Mouse (Mus musculus): ENCODE data around the gene Bcl7a.

Bcl7a gene

DNA sequence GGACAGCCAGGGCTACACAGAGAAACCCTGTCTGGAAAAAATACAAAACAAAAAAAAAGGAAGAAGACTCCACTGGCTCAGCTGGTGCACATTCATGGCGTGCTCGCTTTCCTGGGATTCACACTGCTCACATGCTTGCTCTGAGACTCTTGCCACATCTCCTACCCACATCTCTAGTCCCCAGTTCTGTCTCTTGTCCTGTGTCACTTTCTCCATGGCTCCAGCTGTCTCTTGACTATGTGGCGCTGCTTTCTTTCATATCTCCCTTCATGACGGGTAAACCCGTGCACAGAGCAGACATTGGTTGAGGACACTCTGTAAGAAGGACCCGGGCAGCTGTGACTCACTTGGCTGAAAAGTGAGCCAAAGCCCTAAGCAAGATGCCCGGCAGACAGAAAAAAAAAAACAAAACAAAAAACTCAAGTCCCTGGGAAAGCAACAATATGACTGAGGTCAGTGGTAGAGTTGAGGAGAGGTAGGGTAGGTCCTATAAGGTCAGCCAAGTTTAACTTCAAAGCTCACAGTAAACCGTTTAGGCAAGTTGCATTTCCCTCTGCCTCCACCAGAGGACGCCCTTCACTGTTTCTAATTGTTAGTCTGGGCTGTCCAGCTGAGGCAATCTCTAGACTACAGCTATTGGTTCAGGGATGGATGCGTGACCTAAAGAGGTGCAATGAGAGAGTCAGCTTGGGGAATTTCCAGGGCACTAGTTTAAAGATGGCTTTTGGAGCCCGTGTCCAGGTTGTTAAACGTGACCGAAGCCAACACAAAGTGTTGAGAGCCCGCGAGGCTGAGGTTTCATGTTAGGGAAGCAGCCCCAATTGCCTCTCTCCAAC is 33.7 kb downstream of the Bcl7a start:
- peak; percentile 80 for DNase-seq (ENCODE audit: inconsistent ontology term)

DNA sequence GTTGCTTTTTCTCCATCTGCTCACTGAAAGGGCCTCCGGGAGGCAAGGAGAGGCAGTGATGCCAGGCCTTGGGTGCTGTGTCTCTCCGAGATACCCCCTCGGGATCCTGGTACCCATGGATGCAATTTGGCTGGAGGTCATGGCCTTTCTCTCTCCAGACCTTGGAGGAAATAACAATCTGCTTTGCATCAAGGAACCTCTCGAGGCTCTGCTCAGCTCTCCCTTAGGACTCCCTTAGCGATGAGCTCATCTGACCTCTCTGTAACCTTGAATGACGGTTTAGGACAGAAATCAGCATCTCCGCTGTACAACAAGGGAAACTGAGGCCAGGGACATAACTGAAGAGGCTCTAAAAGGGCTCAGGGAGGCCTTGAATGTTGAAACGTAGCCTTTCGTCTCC is 35.1 kb downstream of the Bcl7a start:
- DNase-seq (ENCODE audit: inconsistent ontology term), result no peak

GRCm38 (mm10) chr5:123379504-123379931 is 35.9 kb downstream of the Bcl7a start:
- no peak for DNase-seq (ENCODE audit: inconsistent ontology term)

DNA sequence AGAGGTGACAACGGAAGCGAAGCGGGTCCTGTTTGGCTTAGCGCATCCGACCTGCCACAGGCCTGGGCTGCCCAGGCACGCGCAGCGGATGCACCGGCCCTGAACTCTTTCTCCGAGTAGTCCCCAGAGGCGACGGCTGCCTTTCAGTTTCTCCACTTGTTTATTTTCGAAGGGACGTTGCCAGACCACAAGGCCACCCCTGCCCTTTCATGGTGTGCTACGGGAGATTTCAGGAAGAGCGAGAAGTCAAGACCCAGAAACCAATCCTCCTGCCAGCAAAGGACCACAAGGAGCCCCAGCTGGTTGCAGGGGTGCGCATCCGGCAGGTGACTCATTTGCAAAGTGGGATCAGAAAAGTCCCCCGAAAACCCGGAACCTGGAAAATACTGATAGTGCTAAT is 38.3 kb downstream of the Bcl7a start:
- DNase-seq (ENCODE audit: inconsistent ontology term), result peak; percentile 74

DNA sequence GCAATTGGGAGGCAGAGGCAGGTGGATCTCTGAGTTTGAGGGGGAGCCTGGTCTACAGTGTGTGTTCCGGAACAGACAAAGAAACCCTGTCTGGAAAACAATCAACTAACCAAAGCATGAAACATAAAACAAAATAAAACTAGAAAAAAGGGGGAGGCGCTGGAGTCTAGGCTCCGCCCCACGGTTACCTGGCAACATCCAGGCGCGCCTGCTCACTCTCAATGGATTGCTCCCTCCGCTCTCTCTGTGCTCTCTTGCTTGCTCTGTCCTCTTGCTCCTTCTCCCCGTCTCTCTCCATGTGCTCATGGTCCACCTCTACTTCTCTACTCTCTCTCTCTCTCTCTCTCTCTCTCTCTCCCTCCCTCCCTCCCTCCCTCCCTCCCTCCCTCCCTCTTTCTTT is 39.1 kb downstream of the Bcl7a start:
- no peak for DNase-seq (ENCODE audit: inconsistent ontology term)

GRCm38 (mm10) chr5:123388452-123388851 is 44.8 kb downstream of the Bcl7a start:
- no peak for DNase-seq (ENCODE audit: inconsistent ontology term)

GRCm38 (mm10) chr5:123390536-123391441 is 47.2 kb downstream of the Bcl7a start:
- DNase-seq (ENCODE audit: inconsistent ontology term), result no peak

GRCm38 (mm10) chr5:123391442-123391809 is 47.8 kb downstream of the Bcl7a start:
- peak; percentile 76 for DNase-seq (ENCODE audit: inconsistent ontology term)

GRCm38 (mm10) chr5:123393786-123394302 is 50.2 kb downstream of the Bcl7a start:
- no peak for DNase-seq (ENCODE audit: inconsistent ontology term)

- peak; percentile 99 for DNase-seq (ENCODE audit: inconsistent ontology term)
These were observed 50.8 kb downstream of the Bcl7a start, which contains the start of gene Mlxip for GRCm38 (mm10) chr5:123394303-123394956. Gene Mlxip, plus strand, starts transcription at chr5:123394798.

DNA sequence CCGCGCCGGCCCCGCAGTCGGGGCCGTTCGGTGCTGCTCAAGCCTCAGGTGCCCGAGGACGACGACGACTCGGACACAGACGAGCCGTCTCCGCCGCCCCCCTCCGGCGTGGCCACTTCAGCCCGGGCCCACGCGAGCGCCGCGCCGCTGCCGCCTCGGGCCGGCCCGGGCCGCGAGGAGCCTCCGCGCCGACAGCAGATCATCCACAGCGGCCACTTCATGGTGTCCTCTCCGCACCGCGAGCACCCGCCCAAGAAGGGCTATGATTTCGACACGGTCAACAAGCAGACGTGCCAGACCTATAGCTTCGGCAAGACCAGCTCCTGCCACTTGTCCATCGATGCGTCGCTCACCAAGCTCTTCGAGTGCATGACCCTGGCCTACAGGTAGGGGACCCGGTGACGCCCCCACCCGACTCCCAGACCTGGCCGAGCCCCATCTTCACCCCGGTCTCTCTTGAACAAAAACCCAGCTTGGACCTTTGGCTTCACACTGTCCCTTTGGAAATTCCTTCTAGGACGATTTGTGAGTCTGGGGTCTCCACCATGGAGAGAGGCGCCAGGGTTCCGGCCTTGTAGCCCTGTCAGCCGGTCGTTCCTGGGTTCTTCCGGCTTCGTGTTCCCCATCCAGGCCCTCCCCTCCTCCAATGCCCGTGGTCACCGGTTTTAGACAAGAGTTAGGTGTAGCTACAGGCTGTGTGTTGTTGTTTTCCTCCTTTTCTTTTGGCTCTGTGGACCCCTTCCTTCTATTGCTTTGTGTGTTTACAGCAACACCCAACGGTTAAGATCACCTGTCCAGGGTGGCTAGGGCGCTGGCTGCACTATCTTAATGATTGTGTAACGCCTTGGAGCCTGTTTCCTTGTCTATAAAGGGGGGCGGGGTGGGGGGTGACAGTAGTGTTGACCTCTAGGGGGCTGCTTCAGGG is 51.6 kb downstream of the Bcl7a start:
- peak; percentile 37 for DNase-seq (ENCODE audit: inconsistent ontology term)

DNA sequence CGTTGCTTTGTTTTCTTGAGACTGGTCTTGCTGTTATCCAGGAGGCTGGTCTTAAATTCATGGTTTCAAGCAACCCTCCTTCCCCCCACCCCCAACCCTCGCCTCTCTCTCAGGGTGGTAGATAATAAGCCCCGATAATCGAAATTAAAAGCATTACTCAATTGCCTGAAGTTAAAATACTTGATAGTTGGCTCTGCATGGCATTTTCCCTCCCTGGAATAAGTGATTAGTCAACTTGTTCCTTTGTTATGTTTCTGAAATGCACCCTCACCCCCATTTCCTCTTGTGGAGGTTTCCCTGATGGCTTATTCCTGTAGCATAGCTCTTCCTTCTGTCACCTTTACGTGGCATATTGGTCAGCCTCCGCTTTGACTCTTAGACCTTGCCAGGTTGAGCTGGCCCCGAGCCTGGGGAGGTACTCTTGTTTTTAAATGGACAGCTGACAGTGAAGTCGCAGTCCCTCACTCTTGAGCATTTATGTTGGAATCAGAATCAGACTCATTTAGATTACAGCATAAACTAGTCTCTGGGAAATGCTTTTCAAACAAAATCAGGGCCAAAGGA is 53.3 kb downstream of the Bcl7a start:
- DNase-seq (ENCODE audit: inconsistent ontology term), result no peak

GRCm38 (mm10) chr5:123397786-123398185 is 54.2 kb downstream of the Bcl7a start:
- DNase-seq (ENCODE audit: inconsistent ontology term), result no peak

DNA sequence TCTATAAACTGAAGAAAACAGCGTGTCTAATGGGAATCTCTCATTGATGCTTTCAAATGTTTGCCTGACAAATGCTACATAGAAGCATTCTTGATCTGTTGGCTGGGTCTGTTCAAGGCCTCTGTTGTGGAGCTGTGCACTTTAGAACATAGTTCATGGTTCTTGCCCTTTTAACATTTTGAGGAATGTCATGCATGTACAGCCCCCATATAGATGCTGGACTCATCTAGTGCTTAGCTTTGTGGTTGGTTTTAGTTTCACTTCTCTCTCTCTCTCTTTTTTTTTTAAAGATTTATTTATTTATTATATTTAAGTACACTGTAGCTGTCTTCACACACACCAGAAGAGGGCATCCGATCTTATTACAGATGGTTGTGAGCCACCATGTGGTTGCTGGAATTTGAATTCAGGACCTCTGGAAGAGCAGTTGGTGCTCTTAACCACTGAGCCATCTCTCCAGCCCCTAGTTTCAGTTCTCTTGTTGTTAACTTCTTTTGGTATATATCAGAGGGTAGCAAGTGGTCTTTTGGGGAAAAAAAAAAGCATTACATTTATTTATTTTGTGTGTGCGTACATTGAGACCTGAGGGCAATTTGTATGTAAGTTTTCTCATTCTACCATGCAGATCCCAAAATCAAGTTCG is 55.3 kb downstream of the Bcl7a start:
- DNase-seq (ENCODE audit: inconsistent ontology term), result no peak

GRCm38 (mm10) chr5:123404480-123404879 is 60.8 kb downstream of the Bcl7a start:
- no peak for DNase-seq (ENCODE audit: inconsistent ontology term)

GRCm38 (mm10) chr5:123406952-123407351 is 63.3 kb downstream of the Bcl7a start:
- DNase-seq (ENCODE audit: inconsistent ontology term), result no peak

- DNase-seq (ENCODE audit: inconsistent ontology term), result peak; percentile 27
These were observed 64.5 kb downstream of the Bcl7a start for GRCm38 (mm10) chr5:123408176-123408575.

DNA sequence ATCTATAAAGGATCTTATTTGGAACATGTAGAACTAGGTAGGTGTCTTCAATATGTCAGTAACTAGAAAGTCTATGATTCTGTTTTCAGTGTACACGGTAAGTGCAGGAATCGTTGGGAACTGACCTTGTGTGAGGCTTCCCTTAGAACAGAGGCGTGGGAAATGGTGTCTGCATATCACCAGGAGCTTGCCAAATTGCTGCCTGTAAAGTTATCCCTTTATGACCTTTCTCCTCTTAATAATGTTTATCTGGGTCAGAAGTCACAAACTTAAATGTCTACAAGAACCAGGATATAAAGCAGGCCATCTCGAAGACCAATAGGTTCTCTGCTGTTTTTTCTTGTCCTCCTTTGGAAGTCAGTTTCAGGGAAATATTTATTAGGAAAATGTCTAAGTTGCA is 68.6 kb downstream of the Bcl7a start:
- DNase-seq (ENCODE audit: inconsistent ontology term), result no peak

GRCm38 (mm10) chr5:123413866-123414363 is 70.3 kb downstream of the Bcl7a start:
- no peak for DNase-seq (ENCODE audit: inconsistent ontology term)

DNA sequence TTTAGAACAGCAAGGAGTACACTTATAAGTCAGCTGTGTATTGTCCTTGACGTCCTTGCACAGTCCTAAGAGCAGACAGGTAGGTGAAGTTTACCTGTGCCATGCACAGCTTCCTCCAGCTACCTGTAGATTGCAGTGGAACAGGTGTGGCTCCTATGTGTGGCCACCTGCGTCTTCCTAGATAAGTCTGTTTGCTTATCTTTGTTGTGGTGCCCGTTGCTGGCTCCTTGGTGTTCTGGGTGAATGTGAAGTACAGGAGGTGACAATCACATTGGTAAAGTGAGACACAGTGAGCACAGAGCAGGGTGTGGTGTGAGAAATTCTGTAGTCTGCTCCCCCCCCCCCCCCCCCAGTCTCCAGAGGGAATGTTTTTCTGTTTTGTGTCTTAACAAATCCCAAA is 72.5 kb downstream of the Bcl7a start:
- no peak for DNase-seq (ENCODE audit: inconsistent ontology term)

All from Muller cell, postnatal 12 days (primary cell).